In the genomic region with DNA sequence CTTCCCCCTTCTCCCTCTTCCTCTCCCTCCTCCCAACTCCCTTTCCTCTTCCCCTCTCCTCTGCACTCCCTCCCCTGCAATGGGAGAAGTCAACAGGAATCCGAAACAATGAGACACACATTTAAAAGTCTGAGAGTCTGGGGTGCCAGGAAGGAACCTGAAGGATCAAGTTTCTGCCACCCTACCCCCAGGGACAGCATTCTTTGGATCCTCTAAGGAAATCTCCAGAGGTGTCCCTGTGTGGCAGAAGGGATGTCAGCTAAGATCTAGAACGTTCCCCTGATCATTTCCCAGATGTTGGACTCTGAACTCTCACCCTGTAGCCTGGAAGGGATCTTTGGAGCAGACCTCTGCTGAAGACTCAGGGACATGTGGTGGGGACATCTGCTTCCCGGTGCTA, we compare ENCODE assay signal across 15 mouse cellular contexts. TPM values are rescaled to one million over a fixed set of nuclear protein-coding genes. Genes with fewer than 3 reads are reported as not detected.
A peak's percentile ranks its signal among the peaks of the same experiment; 100 is the strongest.
DNase-seq lines count a peak whose midpoint lies in the region; ATAC-seq and TF ChIP-seq lines count a peak whose summit lies in the region.
"Had no signal": no experiment of that assay in that cellular context is flagged by ENCODE, and none has a peak within 500 bp of the region (broad histone marks: within the 10 kb centered on the region; RNA-seq: fewer than 3 reads in every experiment).

No protein-coding gene starts in this region.

- peaks cover 48% of the 10 kb centered on the region for H3K4me1 ChIP-seq in heart, embryonic 12.5 days (replicated peaks)
- H3K4me1 ChIP-seq in liver, adult 2 months (ENCODE audit: control insufficient read depth, insufficient read depth, low read length), result peaks cover 2% of the 10 kb centered on the region; the same call in 1 of the 2 replicates
- peaks cover 11% of the 10 kb centered on the region for H3K4me1 ChIP-seq in liver, embryonic 11.5 days (replicated peaks; ENCODE audit: control insufficient read depth, insufficient read depth, low read length)
- peaks cover 38% of the 10 kb centered on the region for H3K4me1 ChIP-seq in embryonic facial prominence, embryonic 13.5 days

- no peaks in the 10 kb centered on the region for H3K27me3 ChIP-seq in heart, embryonic 12.5 days (replicated peaks)
- H3K27me3 ChIP-seq in liver, adult 2 months (ENCODE audit: control insufficient read depth, insufficient read depth, low read length), result no peaks in the 10 kb centered on the region
- H3K27me3 ChIP-seq in liver, embryonic 11.5 days (replicated peaks; ENCODE audit: control insufficient read depth, insufficient read depth, low read length), result no peaks in the 10 kb centered on the region
- H3K27me3 ChIP-seq in embryonic facial prominence, embryonic 13.5 days, result no peaks in the 10 kb centered on the region
- no peaks in the 10 kb centered on the region for H3K27me3 ChIP-seq in myocyte (ENCODE audit: control insufficient read depth, insufficient read depth, insufficient read length)
- H3K27me3 ChIP-seq: embryonic facial prominence, embryonic 12.5 days; liver, embryonic 13.5 days; neural tube, embryonic 12.5 days had no signal

- peaks cover 86% of the 10 kb centered on the region for H3K36me3 ChIP-seq in heart, embryonic 12.5 days
- no peaks in the 10 kb centered on the region for H3K36me3 ChIP-seq in liver, adult 2 months (ENCODE audit: control insufficient read depth, insufficient read depth, low read length)
- peaks cover 16% of the 10 kb centered on the region for H3K36me3 ChIP-seq in liver, embryonic 11.5 days (ENCODE audit: control insufficient read depth, insufficient read depth, low read length)
- peaks cover 89% of the 10 kb centered on the region for H3K36me3 ChIP-seq in embryonic facial prominence, embryonic 13.5 days
- H3K36me3 ChIP-seq in myocyte (ENCODE audit: control insufficient read depth, insufficient read depth), result peaks cover 58% of the 10 kb centered on the region

- no peak overlapping the region for H3K4me3 ChIP-seq in heart, embryonic 12.5 days
- no peak overlapping the region for H3K4me3 ChIP-seq in liver, adult 2 months (ENCODE audit: insufficient read depth, low read depth, low read length)
- H3K4me3 ChIP-seq in liver, embryonic 11.5 days (ENCODE audit: low read depth, low read length), result no peak overlapping the region
- no peak overlapping the region for H3K4me3 ChIP-seq in embryonic facial prominence, embryonic 13.5 days
- H3K4me3 ChIP-seq in myocyte, result no peak overlapping the region
- H3K4me3 ChIP-seq: embryonic facial prominence, embryonic 12.5 days; liver, embryonic 13.5 days; neural tube, embryonic 12.5 days had no signal

- 0 out of 2 replicates have a peak, but pooled peaks cover 3% of the 10 kb centered on the region for H3K9me3 ChIP-seq in heart, embryonic 12.5 days (replicated peaks)
- no peaks in the 10 kb centered on the region for H3K9me3 ChIP-seq in liver, embryonic 11.5 days (ENCODE audit: control insufficient read depth, low read length)
- no peaks in the 10 kb centered on the region for H3K9me3 ChIP-seq in embryonic facial prominence, embryonic 13.5 days
- H3K9me3 ChIP-seq: embryonic facial prominence, embryonic 12.5 days; liver, embryonic 13.5 days; neural tube, embryonic 12.5 days had no signal

- no peaks in the 10 kb centered on the region for H3K79me2 ChIP-seq in liver, adult 2 months (ENCODE audit: control insufficient read depth, insufficient read depth, low read length)
- peaks cover 57% of the 10 kb centered on the region for H3K79me2 ChIP-seq in myocyte (ENCODE audit: control insufficient read depth, insufficient read depth)

- H3ac ChIP-seq in myocyte (ENCODE audit: control insufficient read depth, insufficient read length), result no peak overlapping the region

- DNase-seq in heart, postnatal 10 days, result no peak
- DNase-seq in liver, adult 2 months (ENCODE audit: extremely low read depth, low read depth, low spot score), result no peak
- no peak for DNase-seq in liver, embryonic 11.5 days (ENCODE audit: low spot score)
- DNase-seq in testis, postnatal 10 days (ENCODE audit: low spot score), result no peak
- DNase-seq: cerebellum, postnatal 10 days; forebrain, postnatal 0 days; kidney, adult 18-20 months; liver, embryonic 13.5 days; right cerebral cortex, adult 18-20 months; thymus, postnatal 36 days had no signal

- peak overlapping the region; percentile 35 for H3K27ac ChIP-seq in heart, embryonic 12.5 days (ENCODE audit: poor library complexity, severe bottlenecking)
- peak overlapping the region; percentile 35 for H3K27ac ChIP-seq in liver, adult 2 months (replicated peaks; ENCODE audit: insufficient read depth, low read depth, low read length)
- H3K27ac ChIP-seq in liver, embryonic 11.5 days (ENCODE audit: low read depth, low read length), result no peak overlapping the region
- H3K27ac ChIP-seq in embryonic facial prominence, embryonic 13.5 days, result peak overlapping the region; percentile 55; the same call in 1 of the 2 replicates
- H3K27ac ChIP-seq: liver, embryonic 13.5 days; neural tube, embryonic 12.5 days had no signal

- WGBS in heart, embryonic 12.5 days, result 49% methylated on average over 3 of the region's 3 CpGs
- 56% methylated on average over 3 of the region's 3 CpGs for WGBS in liver, adult 2 months
- 43% methylated on average over 3 of the region's 3 CpGs for WGBS in liver, embryonic 11.5 days
- WGBS in embryonic facial prominence, embryonic 13.5 days, result 58% methylated on average over 3 of the region's 3 CpGs

- no peak for ATAC-seq in heart, embryonic 12.5 days (ENCODE audit: insufficient number of reproducible peaks, low FRiP score)
- no peak for ATAC-seq in liver, embryonic 11.5 days (replicated peaks; ENCODE audit: low FRiP score)
- ATAC-seq in embryonic facial prominence, embryonic 13.5 days (ENCODE audit: insufficient number of reproducible peaks, insufficient read depth, low FRiP score, low TSS enrichment, low read depth), result no peak
- ATAC-seq: forebrain, postnatal 0 days had no signal

- no peak overlapping the region for H3K9ac ChIP-seq in heart, embryonic 12.5 days
- no peak overlapping the region for H3K9ac ChIP-seq in liver, adult 2 months (ENCODE audit: low read depth, low read length)
- H3K9ac ChIP-seq in liver, embryonic 11.5 days (ENCODE audit: low read depth, low read length), result no peak overlapping the region
- H3K9ac ChIP-seq in embryonic facial prominence, embryonic 13.5 days, result no peak overlapping the region
- H3K9ac ChIP-seq: embryonic facial prominence, embryonic 12.5 days; forebrain, postnatal 0 days; liver, embryonic 13.5 days; neural tube, embryonic 12.5 days had no signal

- intact Hi-C loops in heart, postnatal 10 days (cut with DNase I), result no loop called here

- no peak for TF ChIP-seq CTCF in liver, adult 2 months (IDR thresholded peaks at IDR 0.05; ENCODE audit: low read depth, low read length)

- no peak overlapping the region for H3K4me2 ChIP-seq in heart, embryonic 12.5 days
- no peak overlapping the region for H3K4me2 ChIP-seq in liver, embryonic 11.5 days
- no peak overlapping the region for H3K4me2 ChIP-seq in embryonic facial prominence, embryonic 13.5 days
- peak overlapping the region; percentile 21 for H3K4me2 ChIP-seq in myocyte (ENCODE audit: low read depth)
- H3K4me2 ChIP-seq: embryonic facial prominence, embryonic 12.5 days; liver, embryonic 13.5 days; neural tube, embryonic 12.5 days had no signal

- no peak for TF ChIP-seq POLR2A in liver, adult 2 months (IDR thresholded peaks at IDR 0.05; ENCODE audit: extremely low read depth, insufficient read depth, low read length)
- no peak for TF ChIP-seq POLR2A in myocyte (IDR thresholded peaks at IDR 0.05; ENCODE audit: insufficient read length, low read depth)

TF ChIP-seq in myocyte, 11 proteins besides CTCF, POLR2A, EP300 and RAD21 (continues in another document):
- TF ChIP-seq CEBPB (IDR thresholded peaks at IDR 0.05; ENCODE audit: insufficient read depth, poor library complexity, severe bottlenecking) (no peak), SRF (IDR thresholded peaks at IDR 0.05; ENCODE audit: control insufficient read depth, insufficient read length, low read depth) (no peak), MAX (IDR thresholded peaks at IDR 0.05; ENCODE audit: low read depth) (no peak), E2F4 (IDR thresholded peaks at IDR 0.05; ENCODE audit: insufficient read depth) (no peak), TCF12 (IDR thresholded peaks at IDR 0.05; ENCODE audit: insufficient read depth, poor library complexity, severe bottlenecking) (no peak), TCF3 (IDR thresholded peaks at IDR 0.05; ENCODE audit: insufficient read length, low read depth) (no peak), REST (IDR thresholded peaks at IDR 0.05; ENCODE audit: insufficient read depth, insufficient read length) (no peak), USF1 (IDR thresholded peaks at IDR 0.05; ENCODE audit: low read depth) (no peak), MYOD1 (IDR thresholded peaks at IDR 0.05; ENCODE audit: control insufficient read depth in 1 of 3, insufficient read length in 2 of 3, low read depth in 2 of 3) (no peak)

RNA-seq across cellular contexts. Expression of a gene that starts 12.5 kb away (rescaled TPM):
- 1,393 and 1,408 TPM in 2 replicates for polyA plus RNA-seq in heart, embryonic 12.5 days (2016; fragmentation: Nextera tagmentation; extraction: Ambion mirVana)
- total RNA-seq in heart, postnatal 10 days (2021), result 1,000 to 10,000 TPM; 1,750 to 1,767 TPM
- total RNA-seq in liver, adult 2 months (2014; rRNA removed), result 28.0 and 41.7 TPM in 2 replicates
- 110 and 128 TPM in 2 replicates for polyA plus RNA-seq in liver, adult 2 months (2012; rRNA removed)
- polyA plus RNA-seq in liver, embryonic 11.5 days (2014; fragmentation: Nextera tagmentation; extraction: Ambion mirVana), result 300 and 334 TPM in 2 replicates
- 1,239 and 1,279 TPM in 2 replicates for polyA plus RNA-seq in embryonic facial prominence, embryonic 13.5 days (2015; fragmentation: Nextera tagmentation; extraction: Ambion mirVana)
- 1,961 TPM for polyA plus RNA-seq in myocyte (2012; fragmentation: generic; extraction: Trizol)

RNA-seq across cellular contexts. Expression of a gene that starts 50.5 kb away (rescaled TPM):
- polyA plus RNA-seq in heart, embryonic 12.5 days (2016; fragmentation: Nextera tagmentation; extraction: Ambion mirVana), result 253 and 258 TPM in 2 replicates
- 100 to 1,000 TPM; 168 to 169 TPM for total RNA-seq in heart, postnatal 10 days (2021)
- total RNA-seq in liver, adult 2 months (2014; rRNA removed), result 220 and 227 TPM in 2 replicates
- 358 and 464 TPM in 2 replicates for polyA plus RNA-seq in liver, adult 2 months (2012; rRNA removed)
- 243 and 270 TPM in 2 replicates for polyA plus RNA-seq in liver, embryonic 11.5 days (2014; fragmentation: Nextera tagmentation; extraction: Ambion mirVana)
- 386 and 443 TPM in 2 replicates for polyA plus RNA-seq in embryonic facial prominence, embryonic 13.5 days (2015; fragmentation: Nextera tagmentation; extraction: Ambion mirVana)
- polyA plus RNA-seq in myocyte (2012; fragmentation: generic; extraction: Trizol), result 264 TPM

RNA-seq across cellular contexts. Expression of a gene that starts 59.0 kb away (rescaled TPM):
- polyA plus RNA-seq in heart, embryonic 12.5 days (2016; fragmentation: Nextera tagmentation; extraction: Ambion mirVana), result 139 and 140 TPM in 2 replicates
- 10 to 100 TPM; 48.2 to 54.4 TPM for total RNA-seq in heart, postnatal 10 days (2021)
- 15.7 and 19.5 TPM in 2 replicates for total RNA-seq in liver, adult 2 months (2014; rRNA removed)
- 13.6 and 14.0 TPM in 2 replicates for polyA plus RNA-seq in liver, adult 2 months (2012; rRNA removed)
- 204 and 223 TPM in 2 replicates for polyA plus RNA-seq in liver, embryonic 11.5 days (2014; fragmentation: Nextera tagmentation; extraction: Ambion mirVana)
- polyA plus RNA-seq in embryonic facial prominence, embryonic 13.5 days (2015; fragmentation: Nextera tagmentation; extraction: Ambion mirVana), result 189 and 214 TPM in 2 replicates
- 52.2 TPM for polyA plus RNA-seq in myocyte (2012; fragmentation: generic; extraction: Trizol)
